Mouse (Mus musculus) liver, postnatal 0 days (tissue): ENCODE results near the gene Gm45208.

Experiments used
- CTCF ChIP-seq: sonication (generic); IDR thresholded peaks from 2 replicates; pipeline ENCODE4 v1.5.1; 2016; ENCODE audit warnings: antibody characterized with exemption, low read depth
- EP300 ChIP-seq: IDR thresholded peaks from 2 replicates; pipeline ENCODE4 v1.6.1; 2016; ENCODE audit warnings: antibody characterized with exemption, low read depth, mild to moderate bottlenecking

DNA sequence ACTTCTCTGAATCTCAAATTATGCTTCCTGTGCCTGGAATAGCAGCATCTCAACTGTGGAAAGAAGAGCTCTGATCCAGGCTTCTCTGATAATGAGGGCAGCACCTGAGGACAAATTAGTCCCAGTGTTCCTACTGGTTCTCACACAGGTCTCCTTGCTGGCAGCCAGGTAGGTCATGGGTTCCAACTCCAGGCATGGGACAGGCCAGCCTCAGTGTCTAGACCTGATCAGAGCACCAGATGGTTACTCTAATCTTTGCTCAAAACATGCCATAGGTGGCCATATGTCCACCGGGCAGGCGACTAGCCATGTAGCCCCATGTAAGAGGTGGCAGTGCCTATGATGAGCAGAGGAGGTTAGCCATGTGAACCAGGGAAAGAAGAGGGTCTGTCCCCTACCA, 33.7 kb upstream of the Gm45208 start:
- no peak for TF ChIP-seq CTCF
- no peak for TF ChIP-seq EP300
